Mouse (Mus musculus): ENCODE measurements around the gene St3gal2.

St3gal2 gene

DNA sequence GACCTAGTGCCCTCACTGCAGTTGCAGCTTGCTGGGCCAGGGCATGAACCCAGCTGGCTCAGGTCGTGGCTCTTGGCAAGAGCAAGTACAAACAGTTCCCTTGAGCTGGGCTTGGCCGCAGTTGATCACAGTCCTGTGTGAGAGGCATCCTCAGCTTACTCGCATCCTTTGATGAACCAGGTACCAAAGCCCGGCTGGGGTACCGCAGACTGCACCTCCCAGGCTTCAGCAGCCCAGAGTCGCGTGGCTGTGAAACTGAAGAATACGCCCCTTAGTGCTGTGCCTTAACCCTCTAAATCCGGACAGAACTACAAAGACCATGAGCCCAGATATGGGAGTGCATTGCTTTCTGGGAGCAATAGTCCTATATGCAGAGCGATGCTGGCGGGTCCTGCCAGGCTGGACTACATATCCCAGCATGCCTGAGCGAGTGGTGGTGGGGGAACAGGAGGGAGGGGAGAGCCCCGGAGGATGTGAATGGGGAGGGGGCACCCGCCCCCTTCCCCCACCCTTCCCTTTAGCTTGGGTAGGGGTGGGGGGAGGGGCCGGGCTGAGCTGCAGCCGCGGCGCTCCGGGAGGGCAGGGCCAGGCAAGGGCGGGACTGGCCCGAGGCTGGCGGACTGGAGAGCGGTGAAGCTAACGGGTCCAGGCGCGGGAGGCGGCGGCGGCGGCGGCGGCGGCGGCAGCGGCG lies at the start of gene St3gal2:
Gene St3gal2, plus strand, starts transcription at position 582 of the 691 bp plus-strand sequence.
- in situ Hi-C loops (cut with MboI; ENCODE audit: low pct_unique_long_range_greater_than_20kb in 1 of 2, low sequenced_read_pairs in 2 of 2, unreplicated experiment in 1 of 2) = no loop called here

DNA sequence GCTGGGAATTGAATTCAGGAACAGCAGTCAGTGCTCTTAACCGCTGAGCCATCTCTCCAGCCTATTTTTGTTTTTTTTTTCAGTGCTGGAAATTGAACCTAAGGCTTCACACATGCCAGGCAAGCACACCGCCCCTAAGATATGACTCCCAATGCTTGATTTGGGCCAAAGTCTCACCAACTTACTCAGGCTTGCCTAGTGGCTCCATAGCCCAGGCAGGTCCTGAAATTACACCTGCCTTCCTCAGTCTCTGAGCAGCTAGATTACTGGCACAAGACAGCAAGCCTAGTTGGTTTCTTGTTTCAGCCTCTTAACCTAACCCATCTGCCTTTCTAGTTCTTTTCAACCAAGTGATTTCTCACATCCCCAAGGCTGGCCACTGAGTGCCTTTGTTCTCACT lies 49.2 kb upstream of the St3gal2 start:
- in situ Hi-C loops (cut with MboI; ENCODE audit: low pct_unique_long_range_greater_than_20kb in 1 of 2, low sequenced_read_pairs in 2 of 2, unreplicated experiment in 1 of 2) = no loop called here

DNA sequence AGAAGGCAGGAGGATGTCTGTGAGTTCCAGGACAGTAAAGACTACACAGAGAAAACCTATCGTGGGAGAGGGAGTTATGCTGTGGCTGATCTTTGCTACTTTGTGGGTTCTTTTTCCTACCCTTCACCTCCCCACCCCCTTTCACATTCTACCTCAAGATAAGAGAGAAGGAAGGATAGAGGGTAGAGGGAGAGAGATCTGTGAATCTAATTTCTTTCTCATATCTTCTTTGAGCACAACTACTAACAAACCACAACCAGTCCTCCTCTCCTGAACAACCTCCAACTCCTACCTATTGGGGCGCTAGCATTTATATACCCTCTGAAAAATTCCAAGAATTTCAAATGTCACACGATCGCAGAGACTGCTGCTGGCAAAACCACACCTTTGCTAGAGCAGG lies 41.9 kb upstream of the St3gal2 start:
- in situ Hi-C loops (cut with MboI; ENCODE audit: low pct_unique_long_range_greater_than_20kb in 1 of 2, low sequenced_read_pairs in 2 of 2, unreplicated experiment in 1 of 2) = no loop called here

DNA sequence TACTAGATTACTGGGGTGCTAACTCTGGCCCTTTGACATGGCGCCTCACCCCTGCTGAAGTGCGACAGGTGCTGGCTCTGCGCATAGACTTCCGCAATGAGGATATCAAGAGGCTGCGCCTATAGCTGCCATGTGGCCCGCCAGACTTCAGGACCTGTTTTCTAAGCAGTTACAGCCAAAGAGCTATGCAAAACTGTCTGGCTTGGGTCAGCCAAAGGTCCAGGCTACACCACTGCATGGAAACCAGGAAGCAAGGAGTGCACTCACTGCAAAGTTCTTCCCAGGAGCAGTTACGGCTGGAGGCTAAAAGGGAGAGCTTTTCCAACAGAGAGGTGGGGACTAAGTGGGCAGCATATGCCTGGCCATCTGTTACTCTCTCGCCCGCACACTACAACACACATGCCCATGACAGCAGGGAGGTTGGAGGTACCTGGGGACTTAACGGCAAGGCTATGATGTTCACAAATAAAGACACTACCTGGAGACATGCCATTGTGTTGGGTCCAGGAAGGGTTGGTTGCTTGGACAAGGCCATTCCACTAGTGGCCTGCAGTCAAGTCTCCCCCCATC lies 37.9 kb upstream of the St3gal2 start:
- in situ Hi-C loops (cut with MboI; ENCODE audit: low pct_unique_long_range_greater_than_20kb in 1 of 2, low sequenced_read_pairs in 2 of 2, unreplicated experiment in 1 of 2) = no loop called here

DNA sequence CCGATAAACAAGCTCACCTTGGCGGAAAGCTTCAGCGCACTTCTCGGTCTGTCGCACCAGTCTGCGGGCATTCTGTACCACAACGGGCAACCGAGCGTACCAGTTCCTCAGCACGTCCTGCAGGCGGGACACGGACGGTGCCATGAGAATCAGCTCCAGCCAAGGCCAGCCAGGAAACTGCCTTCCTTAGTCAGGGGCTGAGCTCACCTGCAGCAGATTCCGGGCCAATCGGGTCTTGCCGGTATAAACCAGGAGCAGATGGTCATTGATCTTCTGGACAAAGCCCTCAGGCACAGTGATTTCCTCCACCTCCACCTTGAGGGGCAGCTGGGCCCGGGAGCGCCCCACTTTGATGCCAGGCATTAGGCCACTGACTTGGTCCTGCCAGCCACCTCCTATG lies 35.9 kb upstream of the St3gal2 start:
- in situ Hi-C loops (cut with MboI; ENCODE audit: low pct_unique_long_range_greater_than_20kb in 1 of 2, low sequenced_read_pairs in 2 of 2, unreplicated experiment in 1 of 2) = no loop called here

DNA sequence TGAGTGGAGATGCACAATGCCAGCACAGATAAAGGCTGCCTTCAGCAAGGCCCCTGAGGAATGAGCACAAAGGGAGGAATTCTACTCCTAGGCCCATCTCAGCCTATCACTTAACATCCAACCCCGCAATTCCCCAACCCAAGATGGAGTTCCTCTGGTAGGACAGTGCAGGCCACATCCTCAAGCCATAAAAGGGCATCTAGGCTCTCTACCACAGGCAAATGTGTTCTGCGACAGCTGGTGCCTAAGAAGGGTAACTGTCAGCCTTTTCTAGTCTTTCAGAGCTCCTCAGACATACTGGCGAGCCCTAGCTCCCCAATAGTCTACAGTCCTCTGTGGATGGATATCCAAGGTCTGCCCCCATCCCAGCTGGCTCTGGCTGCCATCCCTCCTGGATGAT lies 33.1 kb upstream of the St3gal2 start:
- in situ Hi-C loops (cut with MboI; ENCODE audit: low pct_unique_long_range_greater_than_20kb in 1 of 2, low sequenced_read_pairs in 2 of 2, unreplicated experiment in 1 of 2) = no loop called here

DNA sequence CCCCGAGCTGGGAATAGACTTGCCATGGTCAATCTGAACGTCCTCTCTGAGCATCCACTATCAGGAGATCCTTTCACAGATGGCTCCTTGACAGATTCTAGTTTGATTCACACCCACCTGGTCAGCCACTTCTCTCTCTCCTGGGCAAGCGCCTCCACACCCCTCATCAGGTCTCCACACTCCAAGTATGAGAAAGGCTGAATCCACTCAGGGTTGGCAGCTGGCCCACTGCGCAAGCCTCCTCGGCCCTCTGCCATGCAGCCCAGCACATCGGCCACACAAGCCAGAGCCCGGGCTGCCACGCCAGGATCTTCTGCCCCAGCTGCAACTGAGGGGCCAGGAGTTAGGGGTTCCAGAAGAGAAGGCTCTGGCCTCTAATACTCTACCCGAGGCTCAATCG lies 32.2 kb upstream of the St3gal2 start:
- in situ Hi-C loops (cut with MboI; ENCODE audit: low pct_unique_long_range_greater_than_20kb in 1 of 2, low sequenced_read_pairs in 2 of 2, unreplicated experiment in 1 of 2) = no loop called here

DNA sequence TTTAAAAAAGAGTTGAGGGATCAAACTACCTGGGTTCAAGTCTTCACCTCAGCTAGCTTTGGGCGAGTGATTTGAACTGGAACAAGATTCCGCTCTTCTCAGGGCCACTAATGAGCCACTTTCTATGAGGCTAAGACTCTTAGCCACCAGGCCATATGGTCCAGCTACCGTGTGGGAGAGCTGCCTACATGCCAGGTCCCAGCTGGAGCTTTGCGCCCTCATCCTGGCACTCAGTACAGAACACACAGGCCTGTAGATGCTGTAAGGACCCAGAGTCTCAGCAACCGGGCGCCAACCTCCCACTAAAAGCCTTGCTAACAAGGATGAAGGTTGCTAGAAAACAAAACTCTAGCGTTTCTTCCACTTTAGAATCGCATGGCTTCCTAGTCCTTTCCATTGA lies 31.3 kb upstream of the St3gal2 start:
- in situ Hi-C loops (cut with MboI; ENCODE audit: low pct_unique_long_range_greater_than_20kb in 1 of 2, low sequenced_read_pairs in 2 of 2, unreplicated experiment in 1 of 2) = no loop called here

DNA sequence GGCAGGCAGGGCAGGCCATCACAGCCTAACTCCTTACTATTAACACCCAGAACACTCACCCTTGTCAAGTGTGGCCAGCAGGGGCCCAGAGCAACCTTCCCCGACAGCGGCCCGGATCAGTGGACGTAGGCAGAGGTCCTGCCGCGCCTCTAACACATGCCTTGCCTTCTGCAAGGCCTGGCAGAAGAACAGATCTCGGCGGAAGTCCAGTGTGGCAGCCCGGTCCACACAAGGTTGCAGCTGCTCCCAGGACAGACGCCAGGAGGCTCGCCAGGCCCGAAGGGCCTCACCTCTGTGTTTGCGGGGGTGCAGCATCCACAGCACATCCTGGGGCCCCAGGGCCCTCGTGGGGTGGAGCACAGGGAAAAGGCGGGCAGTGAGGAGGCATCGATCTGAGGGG lies 30.9 kb upstream of the St3gal2 start:
- in situ Hi-C loops (cut with MboI; ENCODE audit: low pct_unique_long_range_greater_than_20kb in 1 of 2, low sequenced_read_pairs in 2 of 2, unreplicated experiment in 1 of 2) = no loop called here

DNA sequence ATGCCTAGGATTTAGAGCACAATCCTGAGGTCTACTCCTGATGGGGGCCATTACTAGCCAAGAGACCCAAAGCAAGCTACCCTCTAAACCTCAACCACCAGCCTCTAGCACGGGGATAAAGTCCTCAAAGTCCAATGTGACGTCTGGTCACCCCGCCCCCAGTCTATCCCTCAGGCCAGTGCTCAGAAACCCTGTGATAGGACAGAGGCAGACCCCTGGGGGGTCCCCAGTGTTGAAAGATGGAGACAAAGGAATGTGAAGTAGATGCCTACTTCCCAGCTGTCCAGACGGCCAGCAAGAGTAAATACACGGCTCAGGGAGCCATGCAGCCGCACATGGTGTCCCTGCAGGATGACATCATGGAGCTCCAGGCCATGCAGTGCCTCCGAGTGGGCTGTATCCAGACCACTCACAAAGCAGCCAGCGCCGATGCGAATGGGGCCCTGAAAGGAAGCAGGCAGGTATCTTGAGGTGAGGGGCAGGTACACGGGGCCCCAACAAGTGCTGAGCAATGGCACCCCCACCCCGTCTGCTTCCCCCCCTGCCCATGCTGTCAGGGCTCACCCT lies 29.7 kb upstream of the St3gal2 start:
- in situ Hi-C loops (cut with MboI; ENCODE audit: low pct_unique_long_range_greater_than_20kb in 1 of 2, low sequenced_read_pairs in 2 of 2, unreplicated experiment in 1 of 2) = no loop called here

DNA sequence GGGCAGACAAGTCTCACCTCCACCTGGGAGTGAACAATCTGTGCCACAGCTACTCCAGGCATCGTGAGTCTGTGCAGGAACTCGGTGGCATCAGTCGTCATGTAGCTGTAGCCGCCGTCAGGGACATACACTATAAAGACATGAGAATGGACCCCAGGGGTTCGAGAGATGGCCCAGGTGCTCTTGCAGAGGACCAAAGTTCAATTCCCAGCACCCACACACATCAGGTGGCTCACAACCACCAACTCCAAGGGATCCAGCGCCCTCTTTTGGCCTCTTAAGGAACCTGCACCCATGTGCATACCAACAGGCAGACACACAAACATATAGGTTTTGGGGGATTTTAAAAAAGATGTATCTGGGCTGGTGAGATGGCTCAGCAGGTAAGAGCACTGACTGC lies 27.7 kb upstream of the St3gal2 start:
- in situ Hi-C loops (cut with MboI; ENCODE audit: low pct_unique_long_range_greater_than_20kb in 1 of 2, low sequenced_read_pairs in 2 of 2, unreplicated experiment in 1 of 2) = no loop called here

DNA sequence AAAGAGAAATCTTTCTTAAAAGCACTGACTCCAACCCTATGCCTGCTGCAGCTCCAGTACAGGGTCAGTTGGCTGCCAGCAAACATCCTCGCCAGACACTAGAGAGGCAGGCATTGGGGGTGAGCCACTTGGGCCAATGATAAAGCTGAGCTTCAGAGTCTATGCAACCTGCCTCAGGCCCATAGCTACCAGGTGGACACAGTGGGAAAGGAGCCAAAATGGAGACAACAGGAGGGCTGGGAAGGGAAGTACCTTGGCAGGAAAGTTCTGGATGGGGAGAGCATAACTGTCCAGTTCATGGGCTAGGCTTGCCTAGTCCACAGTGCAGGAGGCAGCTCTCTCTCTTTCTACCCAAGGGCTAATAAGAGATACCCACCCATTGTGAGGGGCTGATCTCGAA lies 26.8 kb upstream of the St3gal2 start:
- in situ Hi-C loops (cut with MboI; ENCODE audit: low pct_unique_long_range_greater_than_20kb in 1 of 2, low sequenced_read_pairs in 2 of 2, unreplicated experiment in 1 of 2) = no loop called here

DNA sequence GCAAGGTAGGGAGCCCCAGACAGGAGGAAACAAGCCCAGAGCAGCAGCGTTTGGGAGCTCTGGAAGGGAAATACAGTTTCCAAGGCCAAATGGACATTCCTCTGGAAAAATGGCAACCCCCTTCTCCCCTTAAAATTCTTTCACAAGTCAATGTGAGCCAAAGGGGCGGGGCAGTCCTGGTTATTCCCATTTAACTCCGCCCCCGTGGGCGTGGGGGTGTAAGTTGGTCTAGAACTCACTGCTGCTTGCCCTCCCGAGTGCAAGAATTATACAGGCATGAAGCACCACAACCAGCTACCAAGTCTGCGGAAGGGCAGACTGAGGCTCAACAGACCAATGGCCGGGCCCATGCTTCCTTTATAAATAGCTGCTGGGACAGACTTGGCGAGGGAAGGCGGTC lies 24.9 kb upstream of the St3gal2 start:
- in situ Hi-C loops (cut with MboI; ENCODE audit: low pct_unique_long_range_greater_than_20kb in 1 of 2, low sequenced_read_pairs in 2 of 2, unreplicated experiment in 1 of 2) = no loop called here

DNA sequence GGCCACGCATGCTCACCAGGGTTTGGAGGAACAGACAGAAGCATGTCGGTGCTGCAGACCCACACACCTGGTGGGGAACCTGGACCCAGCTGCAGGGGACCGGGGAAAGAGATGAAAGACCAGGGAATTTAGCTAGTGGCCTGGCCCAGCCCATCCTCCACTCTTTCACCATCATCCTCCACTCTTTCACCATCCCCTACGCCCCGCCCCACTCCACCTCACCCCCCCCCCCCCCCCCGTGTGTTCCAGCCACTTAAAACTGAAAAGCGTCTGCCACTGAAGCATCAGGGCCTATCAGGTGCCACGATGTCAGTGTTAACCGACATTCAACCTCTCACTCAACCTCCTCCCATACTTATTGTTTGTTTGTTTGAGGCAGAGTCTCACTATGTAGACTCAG lies 24.5 kb upstream of the St3gal2 start:
- in situ Hi-C loops (cut with MboI; ENCODE audit: low pct_unique_long_range_greater_than_20kb in 1 of 2, low sequenced_read_pairs in 2 of 2, unreplicated experiment in 1 of 2) = no loop called here

DNA sequence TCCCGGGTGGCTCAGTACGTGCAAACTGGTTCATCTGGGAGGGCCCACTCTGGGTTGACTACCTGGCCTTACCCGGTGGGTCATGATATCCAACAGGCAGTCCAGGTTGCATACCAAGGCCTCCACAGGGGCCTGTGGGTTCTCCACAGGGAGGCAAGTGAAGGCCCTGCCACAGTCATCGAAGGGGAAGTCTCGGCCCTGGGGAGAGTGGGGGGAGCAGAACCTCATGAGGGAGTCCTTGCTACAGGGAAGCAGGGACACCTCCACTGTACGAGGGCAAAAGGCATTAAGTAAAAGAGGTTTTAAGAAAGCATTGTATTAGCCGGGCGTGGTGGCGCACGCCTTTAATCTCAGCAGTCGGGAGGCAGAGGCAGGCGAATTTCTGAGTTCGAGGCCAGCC lies 23.9 kb upstream of the St3gal2 start:
- in situ Hi-C loops (cut with MboI; ENCODE audit: low pct_unique_long_range_greater_than_20kb in 1 of 2, low sequenced_read_pairs in 2 of 2, unreplicated experiment in 1 of 2) = no loop called here

DNA sequence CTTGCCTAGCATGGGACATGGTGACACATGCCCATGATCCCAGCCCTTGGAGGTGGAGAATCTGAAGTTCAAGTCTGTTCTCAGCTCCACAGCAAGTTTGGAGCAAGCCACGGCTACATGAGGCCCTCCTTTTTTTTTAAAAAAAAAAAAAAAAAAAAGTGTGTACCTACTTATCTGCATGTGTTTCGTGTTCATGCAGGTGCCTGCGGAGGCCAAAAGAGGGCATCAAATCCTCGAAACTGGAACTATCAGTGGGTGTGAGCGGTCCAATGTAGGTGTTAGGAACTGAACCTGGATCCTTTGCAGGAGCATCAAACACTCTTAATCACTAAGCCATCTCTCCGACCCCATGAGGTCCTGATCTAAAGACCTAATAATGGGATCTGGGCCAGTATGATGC lies 22.2 kb upstream of the St3gal2 start:
- in situ Hi-C loops (cut with MboI; ENCODE audit: low pct_unique_long_range_greater_than_20kb in 1 of 2, low sequenced_read_pairs in 2 of 2, unreplicated experiment in 1 of 2) = no loop called here

DNA sequence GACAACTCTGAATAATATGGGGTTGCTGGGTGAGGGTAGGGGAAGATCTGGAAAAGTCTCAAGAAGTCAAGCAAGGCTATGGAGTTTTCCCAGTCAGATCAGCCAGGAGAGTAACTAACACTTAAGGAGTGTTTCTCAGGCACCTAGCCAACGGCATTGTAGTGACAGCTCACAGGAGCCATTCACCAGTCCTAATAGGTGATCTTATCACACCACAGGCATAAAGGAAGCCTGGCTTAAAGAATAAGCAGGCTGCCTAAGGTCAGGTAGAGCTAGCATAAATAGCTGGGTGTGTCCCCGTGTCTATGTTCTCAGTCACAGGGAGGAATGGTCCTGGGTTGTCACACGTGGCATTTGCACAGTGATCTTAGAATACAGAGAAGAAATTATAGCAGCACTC lies 18.7 kb upstream of the St3gal2 start:
- in situ Hi-C loops (cut with MboI; ENCODE audit: low pct_unique_long_range_greater_than_20kb in 1 of 2, low sequenced_read_pairs in 2 of 2, unreplicated experiment in 1 of 2) = no loop called here

DNA sequence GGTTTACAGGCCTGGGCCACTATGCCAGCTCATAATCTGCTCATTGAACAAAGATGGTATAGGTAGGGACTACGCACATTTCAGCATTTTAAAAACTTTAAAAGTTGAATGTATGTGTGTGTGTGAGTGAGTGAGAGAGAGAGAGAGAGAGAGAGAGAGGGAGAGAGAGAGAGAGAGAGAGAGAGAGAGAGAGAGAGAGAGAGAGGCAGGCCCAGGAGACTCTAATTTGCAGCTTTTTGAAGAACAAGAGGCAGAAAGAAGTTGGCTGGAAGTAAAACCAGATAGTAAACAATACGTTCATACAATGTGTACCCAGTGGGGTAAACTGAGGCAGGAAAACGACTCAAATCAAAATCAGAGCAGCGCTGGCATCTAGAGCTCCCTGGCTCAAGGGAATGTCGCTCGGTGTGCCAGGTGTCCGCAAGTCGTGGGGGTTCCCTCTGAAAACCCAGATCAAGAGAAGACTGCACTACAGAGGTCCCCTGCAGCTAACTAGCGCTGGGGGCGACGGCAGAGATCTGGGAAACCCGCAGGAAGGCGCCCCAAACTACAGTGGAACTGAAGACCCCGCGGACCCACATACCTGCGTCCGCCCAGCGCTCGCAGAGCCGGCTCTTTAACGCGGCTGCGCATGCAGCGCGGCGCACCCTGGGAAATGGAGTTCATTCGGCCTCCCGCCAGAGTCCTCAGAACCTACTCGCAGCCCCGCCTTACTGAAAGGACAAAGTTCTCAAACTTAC lies 17.7 kb upstream of the St3gal2 start, which contains the start of gene Fuk:
Gene Fuk, minus strand, starts transcription at position 650 of the 740 bp plus-strand sequence.
- in situ Hi-C loops (cut with MboI; ENCODE audit: low pct_unique_long_range_greater_than_20kb in 1 of 2, low sequenced_read_pairs in 2 of 2, unreplicated experiment in 1 of 2) = no loop called here

DNA sequence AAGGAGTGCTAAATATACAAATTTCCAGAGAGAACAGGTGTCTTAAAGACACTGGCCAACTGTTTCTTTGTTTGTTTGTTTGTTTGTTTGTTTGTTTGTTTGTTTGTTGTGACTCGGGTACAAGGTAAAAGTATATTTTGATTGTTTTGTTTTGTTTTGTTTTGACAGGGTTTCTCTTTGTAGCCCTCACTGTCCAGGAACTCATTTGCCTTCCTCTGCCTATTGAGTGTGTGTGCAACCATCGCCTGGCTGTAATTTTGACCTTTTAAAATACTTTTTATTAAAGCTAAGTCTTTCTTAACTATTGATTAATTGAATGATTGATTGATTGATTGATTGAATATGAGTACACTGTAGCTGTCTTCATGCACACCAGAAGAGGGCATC lies 17.1 kb upstream of the St3gal2 start:
- in situ Hi-C loops (cut with MboI; ENCODE audit: low pct_unique_long_range_greater_than_20kb in 1 of 2, low sequenced_read_pairs in 2 of 2, unreplicated experiment in 1 of 2) = no loop called here

DNA sequence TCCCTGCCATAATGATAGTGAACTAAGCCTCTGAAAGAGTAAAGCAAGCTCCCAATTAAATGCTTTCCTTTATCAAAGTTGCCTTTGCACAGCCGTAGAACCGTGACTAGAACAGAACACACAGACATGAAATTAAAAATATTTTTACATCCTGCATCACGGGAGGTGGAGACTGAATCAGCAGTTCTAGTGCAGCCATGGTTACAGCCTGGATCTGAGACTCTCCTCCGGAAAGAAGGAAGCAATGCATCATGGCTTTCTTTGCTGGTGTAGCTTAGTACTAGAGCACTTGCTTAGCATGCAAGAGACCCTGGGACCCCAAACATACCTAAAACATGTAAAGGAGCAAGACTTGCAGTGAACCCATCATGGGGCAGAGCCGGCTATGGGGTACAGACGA lies 14.3 kb upstream of the St3gal2 start:
- in situ Hi-C loops (cut with MboI; ENCODE audit: low pct_unique_long_range_greater_than_20kb in 1 of 2, low sequenced_read_pairs in 2 of 2, unreplicated experiment in 1 of 2) = no loop called here

Measured in mouse embryonic stem cell (cell line).